Mouse (Mus musculus) stomach, embryonic 16.5 days (tissue): ENCODE measurements around the gene Chd3. TPM values are rescaled to one million over a fixed set of nuclear protein-coding genes. Genes with fewer than 3 reads are reported as not detected.
A peak's percentile ranks its signal among the peaks of the same experiment; 100 is the strongest.
"Not testable (repeated sequence)": the region's sequence is repeated elsewhere in the genome, so short reads cannot be mapped to it uniquely, and the experiment has no call there.

Source experiments
- ATAC-seq: fragments of 200-750 bp; cut with Nextera tagmentation; 2 replicates; pipeline ENCODE4 v1.8.0; 2017; ENCODE audit warnings: moderate number of reproducible peaks, moderate TSS enrichment; ENCODE audit not compliant: insufficient read depth, low FRiP score
- H3K27ac ChIP-seq: fragments of 300-500 bp; sonication (generic); 2 replicates; pipeline ENCODE4 v1.5.1; 2014; ENCODE audit warnings: low read length
- H3K27me3 ChIP-seq: fragments of 300-500 bp; sonication (generic); 2 replicates; pipeline ENCODE4 v1.6.1; 2014; ENCODE audit warnings: low read length, control low read depth, mixed read lengths; ENCODE audit not compliant: control insufficient read depth, insufficient read depth
- H3K36me3 ChIP-seq: fragments of 300-500 bp; sonication (generic); 2 replicates; pipeline ENCODE4 v1.6.1; 2014; ENCODE audit warnings: low read length; ENCODE audit not compliant: control insufficient read depth, insufficient read depth
- H3K4me1 ChIP-seq: fragments of 300-500 bp; sonication (generic); 2 replicates; pipeline ENCODE4 v1.6.1; 2014; ENCODE audit warnings: low read length, control low read depth, mixed read lengths; ENCODE audit not compliant: control insufficient read depth, insufficient read depth
- H3K4me2 ChIP-seq: fragments of 300-500 bp; sonication (generic); 2 replicates; pipeline ENCODE4 v1.6.1; 2014; ENCODE audit warnings: low read depth, low read length, mixed read lengths
- H3K4me3 ChIP-seq: fragments of 300-500 bp; sonication (generic); replicated peaks from 2 replicates; pipeline ENCODE4 v1.5.1; 2014; ENCODE audit warnings: mild to moderate bottlenecking, low read length
- H3K9ac ChIP-seq: fragments of 300-500 bp; sonication (generic); 2 replicates; pipeline ENCODE4 v1.6.1; 2014; ENCODE audit warnings: low read length
- H3K9me3 ChIP-seq: fragments of 300-500 bp; sonication (generic); replicated peaks from 2 replicates; pipeline ENCODE4 v1.6.1; 2016; ENCODE audit warnings: low read length, control low read depth; ENCODE audit not compliant: control insufficient read depth
- WGBS: fragments of 180-500 bp; shearing (Covaris S2); extraction: QIAGEN DNeasy Blood & Tissue Kit; methylation state at CpG from one replicate; pipeline ENCODE4 v1.1.7; 2014; 5-methylcytosine and 5-hydroxymethylcytosine counted together
- polyA plus RNA-seq: library from polyadenylated mRNA; unstranded; fragments of >200 nt; fragmentation: Nextera tagmentation; extraction: Ambion mirVana; gene quantifications from 2 replicates; pipeline ENCODE4 v1.2.1, GENCODE M21; 2015

Gene Chd3
- polyA plus RNA-seq, 1 experiment from 2014 or later: 55.4 TPM

DNA sequence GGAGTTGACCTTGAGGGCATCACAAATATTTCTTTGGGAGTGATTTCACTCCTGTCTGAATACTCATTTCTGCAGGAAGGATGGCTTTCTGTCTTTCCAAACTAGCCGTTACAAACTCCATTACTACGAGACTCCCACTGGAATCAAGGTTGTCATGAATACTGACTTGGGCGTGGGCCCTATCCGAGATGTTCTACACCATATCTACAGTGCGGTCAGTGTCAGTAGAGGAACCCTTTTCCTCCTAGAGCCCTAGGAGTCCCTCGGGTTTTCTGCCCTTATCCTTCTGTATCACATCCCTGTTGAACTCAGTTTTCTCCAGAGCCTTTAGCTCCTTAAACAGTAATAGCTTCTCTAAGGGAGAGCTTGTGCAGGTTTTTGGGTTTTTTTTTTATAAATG is 44.5 kb downstream of the Chd3 start:
- peaks cover 8% of the 10 kb centered on the region for H3K27me3 ChIP-seq
- peak overlapping the region; percentile 77 for H3K4me3 ChIP-seq
- no peaks in the 10 kb centered on the region for H3K36me3 ChIP-seq
- H3K4me1 ChIP-seq: peaks cover 33% of the 10 kb centered on the region
- no peak for ATAC-seq
- no peaks in the 10 kb centered on the region for H3K9me3 ChIP-seq
- 0 out of 2 replicates have a peak overlapping the region, but pooled peaks have one; percentile 83 for H3K9ac ChIP-seq
- WGBS: 77% methylated on average over 6 of the region's 6 CpGs
- H3K27ac ChIP-seq: no peak overlapping the region
- peak overlapping the region; percentile 93 for H3K4me2 ChIP-seq

DNA sequence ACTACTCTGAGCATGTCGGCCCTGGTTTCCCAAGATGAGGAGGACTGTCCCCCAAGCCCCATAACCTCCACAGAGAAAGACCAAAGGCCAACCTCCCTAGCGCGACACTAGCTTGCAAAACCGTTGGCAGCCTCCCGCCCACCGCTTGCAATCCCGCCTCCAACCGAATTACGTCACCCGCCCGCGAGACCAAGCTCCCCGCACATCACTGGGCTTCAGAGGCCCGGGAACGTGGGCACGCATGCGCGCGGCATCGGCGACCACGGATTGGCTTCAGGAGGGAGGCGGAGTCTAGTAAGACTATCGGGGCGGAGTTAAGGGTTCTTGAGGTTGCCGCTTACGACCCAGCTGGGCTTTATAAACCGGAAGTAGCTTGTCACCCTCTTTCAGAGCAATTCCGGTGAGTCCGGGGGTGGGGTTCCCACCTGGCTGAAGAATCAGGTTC is 45.5 kb downstream of the Chd3 start, which contains the start of the genes Cntrob and Trappc1:
TSS of gene Cntrob (minus strand) at position 109 of the 445 bp plus-strand sequence.
TSS of gene Trappc1 (plus strand) at position 314 of the 445 bp plus-strand sequence.
- Histone ChIP-seq H3K27me3 (peaks cover 8% of the 10 kb centered on the region), H3K4me1 (peaks cover 33% of the 10 kb centered on the region), H3K9ac (peak within 1 kb of the TSS; percentile 90), H3K4me3 (peak within 1 kb of the TSS; percentile 77), H3K4me2 (peak within 1 kb of the TSS; percentile 93), H3K27ac (peak within 1 kb of the TSS; percentile 87), H3K36me3 (no peaks in the 10 kb centered on the region; the same call in 1 of the 2 replicates), H3K9me3 (no peaks in the 10 kb centered on the region)
- ATAC-seq: peak; percentile 97
- under 1% methylated on average over 30 of the region's 30 CpGs for WGBS

DNA sequence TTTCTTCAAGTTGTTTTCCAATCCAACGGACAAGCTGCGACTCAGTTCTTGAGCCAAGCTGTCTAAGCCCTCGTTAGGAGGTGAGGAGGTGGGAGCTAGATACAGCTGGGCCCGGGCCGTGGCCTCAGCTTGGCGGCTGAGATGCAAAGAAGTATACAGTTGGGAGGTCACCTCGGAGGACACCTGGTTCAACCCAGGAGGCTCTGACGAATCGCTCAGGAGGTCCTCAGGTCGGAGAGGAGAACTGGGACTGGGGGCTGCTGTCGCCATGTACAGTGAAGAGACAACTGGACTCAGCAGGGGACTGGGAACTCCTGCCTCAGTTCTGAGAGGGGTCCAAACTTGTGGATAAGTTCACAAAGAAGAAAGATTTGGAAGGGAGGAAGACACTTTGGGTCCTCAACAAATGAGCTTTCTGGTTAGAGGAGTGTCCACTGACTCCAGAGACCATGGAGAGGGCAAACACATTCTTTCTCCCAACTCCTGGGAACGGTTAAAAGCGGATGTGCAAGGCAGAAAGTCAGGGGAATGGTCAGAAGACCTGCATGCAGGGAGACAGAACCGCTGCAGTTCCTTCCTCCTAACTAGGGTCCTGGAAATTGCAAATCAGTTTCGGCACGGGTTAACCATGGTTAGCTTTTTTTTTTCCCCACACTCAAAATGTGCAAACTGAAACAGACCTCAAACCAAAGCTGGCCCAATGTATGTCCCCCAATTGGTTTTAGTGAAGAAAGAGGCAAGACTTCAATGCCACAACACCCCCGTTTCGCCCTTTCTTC is 46.3 kb downstream of the Chd3 start:
- H3K27ac ChIP-seq: peak overlapping the region; percentile 87
- no peak for ATAC-seq
- peaks cover 33% of the 10 kb centered on the region for H3K4me1 ChIP-seq
- peaks cover 3% of the 10 kb centered on the region for H3K27me3 ChIP-seq
- WGBS: 12% methylated on average over 18 of the region's 18 CpGs
- peak overlapping the region; percentile 90 for H3K9ac ChIP-seq
- H3K9me3 ChIP-seq: no peaks in the 10 kb centered on the region
- peak overlapping the region; percentile 77 for H3K4me3 ChIP-seq
- H3K36me3 ChIP-seq: no peaks in the 10 kb centered on the region; the same call in 1 of the 2 replicates
- peak overlapping the region; percentile 93 for H3K4me2 ChIP-seq

DNA sequence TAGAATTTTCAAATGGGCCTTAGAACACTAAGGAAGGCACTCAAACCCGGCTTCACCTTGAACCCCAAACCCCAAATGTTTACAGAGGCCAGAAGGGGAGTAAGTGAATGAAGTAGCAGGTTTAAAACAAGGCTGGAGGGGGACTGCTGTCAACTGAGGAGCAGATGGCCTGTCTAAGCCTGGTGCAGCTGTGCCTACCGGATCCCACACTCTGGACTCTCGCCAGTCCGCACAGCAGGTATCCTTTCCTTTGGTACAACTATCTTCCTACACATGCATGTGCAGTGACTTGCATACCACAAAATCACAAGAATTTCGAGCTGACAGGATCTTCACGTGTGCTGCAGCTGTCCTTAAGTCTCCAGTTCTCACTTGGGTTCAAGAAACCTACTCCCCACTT is 47.2 kb downstream of the Chd3 start:
- Histone ChIP-seq H3K9ac (peak overlapping the region; percentile 90), H3K4me3 (peak overlapping the region; percentile 77), H3K9me3 (no peaks in the 10 kb centered on the region), H3K27ac (no peak overlapping the region), H3K4me1 (peaks cover 33% of the 10 kb centered on the region), H3K4me2 (peak overlapping the region; percentile 93), H3K27me3 (no peaks in the 10 kb centered on the region; the same call in 1 of the 2 replicates), H3K36me3 (no peaks in the 10 kb centered on the region; the same call in 1 of the 2 replicates)
- ATAC-seq: no peak
- 71% methylated on average over 6 of the region's 6 CpGs for WGBS

DNA sequence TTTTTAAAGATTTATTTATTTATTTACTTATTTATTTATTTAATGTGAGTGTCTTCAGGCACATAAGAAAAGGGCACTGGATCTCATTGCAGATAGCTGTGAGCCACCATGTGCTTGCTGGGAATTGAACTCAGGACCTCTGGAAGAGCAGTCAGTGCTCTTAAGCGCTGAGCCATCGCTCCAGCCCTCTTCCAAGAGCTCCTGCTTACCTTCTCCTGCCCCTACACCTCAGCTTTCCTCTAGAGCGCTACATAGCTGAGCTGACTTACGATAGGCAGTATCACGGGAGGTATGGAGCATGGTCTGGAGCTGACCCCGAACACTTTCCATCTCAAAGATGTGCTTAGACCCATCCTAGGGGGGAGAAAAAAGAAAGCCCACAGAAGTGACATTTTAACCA is 47.6 kb downstream of the Chd3 start:
- Histone ChIP-seq H3K4me1 (peaks cover 31% of the 10 kb centered on the region), H3K9ac (peak overlapping the region; percentile 90; the same call in 1 of the 2 replicates), H3K27me3 (no peaks in the 10 kb centered on the region), H3K27ac (no peak overlapping the region), H3K4me3 (no peak overlapping the region), H3K36me3 (no peaks in the 10 kb centered on the region; the same call in 1 of the 2 replicates), H3K4me2 (no peak overlapping the region), H3K9me3 (no peaks in the 10 kb centered on the region)
- ATAC-seq: no peak
- 93% methylated on average over 6 of the region's 6 CpGs for WGBS

DNA sequence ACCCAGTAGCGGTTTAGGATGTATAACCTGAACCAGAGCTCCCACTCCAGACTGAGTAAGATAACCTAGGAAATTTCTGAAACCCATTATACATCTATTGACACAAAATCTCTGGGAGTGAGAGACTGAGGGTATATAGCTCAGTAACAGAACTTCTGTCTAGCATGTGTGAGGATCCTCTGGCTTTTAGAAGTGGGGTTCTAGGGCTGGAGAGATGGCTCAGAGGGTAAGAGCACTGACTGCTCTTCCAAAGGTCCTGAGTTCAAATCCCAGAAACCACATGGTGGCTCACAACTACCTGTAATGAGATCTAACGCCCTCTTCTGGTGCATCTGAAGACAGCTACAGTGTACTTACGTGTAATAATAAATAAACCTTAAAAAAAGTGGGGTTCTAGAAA is 51.2 kb downstream of the Chd3 start:
- 89% methylated on average over 3 of the region's 3 CpGs for WGBS
- not testable (repeated sequence) for H3K27me3 ChIP-seq, ATAC-seq, H3K9ac ChIP-seq, H3K4me3 ChIP-seq, H3K9me3 ChIP-seq, H3K36me3 ChIP-seq, H3K27ac ChIP-seq, H3K4me2 ChIP-seq
- H3K4me1 ChIP-seq: peaks cover 13% of the 10 kb centered on the region

DNA sequence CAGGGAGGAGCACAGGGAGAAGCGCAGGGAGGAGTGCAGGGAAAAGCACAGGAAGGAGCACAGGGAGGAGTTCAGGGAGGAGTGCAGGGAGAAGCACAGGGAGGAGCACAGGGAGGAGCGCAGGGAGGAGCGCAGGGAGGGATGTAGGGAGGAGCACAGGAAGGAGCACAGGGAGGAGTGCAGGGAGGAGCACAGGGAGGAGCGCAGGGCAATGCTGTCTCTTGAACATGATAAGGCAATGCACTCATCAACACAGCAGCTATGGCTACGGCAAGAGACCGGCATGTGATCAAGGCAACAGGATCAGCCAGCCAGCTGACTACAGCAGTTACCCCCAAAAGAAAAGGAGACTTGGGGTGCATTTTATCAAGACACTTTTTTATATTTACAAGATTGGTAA is 52.8 kb downstream of the Chd3 start:
- H3K4me1 ChIP-seq: no peaks in the 10 kb centered on the region
- H3K36me3 ChIP-seq: no peaks in the 10 kb centered on the region; the same call in 1 of the 2 replicates
- no peaks in the 10 kb centered on the region for H3K9me3 ChIP-seq
- no peaks in the 10 kb centered on the region for H3K27me3 ChIP-seq
- H3K27ac ChIP-seq: no peak overlapping the region
- no peak overlapping the region for H3K9ac ChIP-seq
- ATAC-seq: no peak
- no peak overlapping the region for H3K4me3 ChIP-seq
- 91% methylated on average over 6 of the region's 6 CpGs for WGBS
- no peak overlapping the region for H3K4me2 ChIP-seq

DNA sequence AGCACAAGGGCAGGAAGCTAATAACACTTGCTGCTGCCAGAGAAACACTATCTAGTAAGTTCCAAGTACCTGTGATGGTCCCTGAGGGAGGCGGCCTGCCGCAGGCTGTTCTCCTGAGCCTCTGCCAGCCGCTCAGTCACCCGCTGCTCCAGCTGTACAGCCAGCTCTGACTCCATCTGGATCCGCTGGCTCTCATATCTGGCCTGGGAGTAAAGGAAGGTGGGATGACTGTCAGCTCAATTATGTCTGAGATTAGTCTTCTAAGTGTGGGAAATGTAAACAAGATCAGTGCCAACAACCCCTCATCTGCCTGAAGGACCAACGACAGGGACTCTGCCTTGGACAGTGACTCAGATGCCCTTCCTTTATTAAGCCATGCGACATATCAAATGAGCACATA is 57.9 kb downstream of the Chd3 start:
- no peak overlapping the region for H3K4me3 ChIP-seq
- H3K4me2 ChIP-seq: no peak overlapping the region
- whole genome bisulfite sequencing: 81% methylated on average over 7 of the region's 7 CpGs
- no peak for ATAC-seq
- H3K36me3 ChIP-seq: peaks cover 14% of the 10 kb centered on the region
- H3K9me3 ChIP-seq: no peaks in the 10 kb centered on the region
- H3K9ac ChIP-seq: no peak overlapping the region
- H3K27ac ChIP-seq: no peak overlapping the region
- H3K4me1 ChIP-seq: no peaks in the 10 kb centered on the region
- no peaks in the 10 kb centered on the region for H3K27me3 ChIP-seq

DNA sequence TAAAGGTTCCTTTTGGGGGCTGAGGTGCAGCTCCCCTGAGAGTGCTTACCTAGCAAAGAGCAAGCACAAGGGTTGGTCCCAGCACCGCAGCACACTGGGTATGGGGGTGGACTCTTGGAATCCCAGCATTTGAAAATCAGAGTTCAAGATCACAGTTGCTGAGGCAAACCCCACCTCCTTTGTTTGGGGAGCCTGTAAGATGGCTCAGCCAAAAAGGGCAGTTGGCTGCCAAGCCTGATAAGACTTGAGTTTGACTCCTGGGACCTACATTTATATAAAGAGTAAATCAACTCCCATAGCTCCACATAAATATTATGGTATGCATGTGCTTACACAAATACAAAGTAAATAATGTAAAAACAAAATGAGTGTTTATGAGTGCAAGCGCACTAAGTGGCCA is 63.2 kb downstream of the Chd3 start:
- 92% methylated on average over 2 of the region's 2 CpGs for WGBS
- no peak for ATAC-seq
- no peak overlapping the region for H3K4me3 ChIP-seq
- no peak overlapping the region for H3K4me2 ChIP-seq
- H3K36me3 ChIP-seq: peaks cover 14% of the 10 kb centered on the region
- no peaks in the 10 kb centered on the region for H3K4me1 ChIP-seq
- H3K9me3 ChIP-seq: no peaks in the 10 kb centered on the region
- H3K27me3 ChIP-seq: no peaks in the 10 kb centered on the region
- H3K27ac ChIP-seq: no peak overlapping the region
- no peak overlapping the region for H3K9ac ChIP-seq
